Mouse (Mus musculus): ENCODE measurements around the gene Slc4a11. TPM values are rescaled to one million over a fixed set of nuclear protein-coding genes. Genes with fewer than 3 reads are reported as not detected.
A peak's percentile ranks its signal among the peaks of the same experiment; 100 is the strongest.

Gene Slc4a11
- under 1 TPM; 0.43 to 0.92 TPM for total RNA-seq (2021)
- long read RNA-seq, partial matches to known transcripts, result 0 of 3 reads
- long read RNA-seq, other reads (novel, unspliced or antisense), result 3 of 3 reads

DNA sequence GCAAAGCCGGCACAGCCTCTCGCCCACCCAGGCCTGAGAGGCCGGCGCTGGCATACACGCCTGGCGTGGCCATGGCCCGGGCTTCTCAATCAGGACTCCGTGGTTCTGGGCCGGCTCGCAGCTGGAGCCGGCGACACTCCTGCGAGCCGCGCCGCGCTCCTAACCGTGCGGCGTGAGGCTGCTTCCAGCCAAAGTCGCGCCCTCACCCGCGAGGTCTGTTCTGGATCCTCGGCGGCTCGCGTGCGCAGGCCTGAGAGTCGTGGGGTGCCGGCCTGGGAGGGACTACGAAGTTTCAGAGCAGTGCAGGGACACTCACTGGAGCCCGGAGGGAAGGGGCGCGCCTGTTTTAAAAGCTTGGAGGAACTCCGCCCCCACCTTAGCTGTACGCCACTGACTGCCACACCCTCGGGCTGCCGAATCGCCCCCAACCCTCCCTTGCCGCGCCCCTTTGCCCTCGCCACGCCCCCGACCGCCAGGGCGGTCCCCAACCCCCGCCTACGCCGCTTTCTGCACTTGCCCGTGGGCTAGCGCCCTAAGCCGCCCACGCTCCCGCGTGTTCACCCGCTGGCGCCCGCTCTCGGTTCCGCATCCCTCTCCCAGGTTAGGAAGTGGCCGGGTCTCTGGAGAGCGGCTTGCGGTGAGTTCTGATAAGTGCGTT is at the start of gene Slc4a11:
Gene Slc4a11, minus strand, starts transcription at position 367 of the 658 bp plus-strand sequence.
- DNase-seq (ENCODE audit: low spot score in 2 of 2), result peak in 1 of 2 experiments; percentile 37

DNA sequence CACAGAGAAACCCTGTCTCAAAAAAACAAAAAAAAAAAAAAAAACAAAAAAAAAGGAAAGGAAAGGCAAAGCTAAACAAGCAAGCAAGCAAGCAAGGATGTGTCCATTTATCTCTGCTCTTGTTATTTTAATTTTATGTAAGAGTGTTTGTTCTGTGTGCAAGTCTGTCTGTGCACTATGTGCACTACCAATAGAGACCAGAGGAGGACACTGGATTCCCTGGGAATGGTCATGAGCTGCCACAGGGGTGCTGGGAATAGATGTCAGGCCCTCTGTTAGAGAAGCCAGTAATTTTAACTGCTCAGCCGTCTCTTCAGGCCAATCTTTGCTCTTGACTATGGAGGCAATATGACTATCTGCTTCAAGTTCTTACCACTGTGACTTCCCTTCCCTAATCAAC is 46.3 kb upstream of the Slc4a11 start:
- DNase-seq (ENCODE audit: low spot score in 2 of 2), result no peak

DNA sequence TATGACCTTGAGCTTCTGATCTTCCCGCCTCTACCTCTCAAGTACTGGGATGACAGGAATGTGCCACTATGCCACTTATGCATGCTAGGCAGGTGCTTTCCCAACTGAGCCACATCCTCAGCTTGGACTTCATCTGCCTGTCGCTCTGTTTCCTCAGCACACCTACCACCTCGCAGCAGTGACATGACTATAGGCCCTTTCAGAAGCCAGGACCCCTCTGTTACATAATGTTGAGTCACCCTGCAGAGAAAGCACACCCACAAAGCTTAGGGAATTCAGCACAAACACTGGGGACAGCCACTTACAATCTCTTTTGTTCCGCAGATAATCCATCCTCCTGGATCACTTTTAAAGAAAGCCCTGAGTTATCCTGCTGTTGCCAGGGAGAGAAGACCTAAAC is 42.8 kb upstream of the Slc4a11 start:
- DNase-seq (ENCODE audit: low spot score in 2 of 2), result peak in 1 of 2 experiments; percentile 50

DNA sequence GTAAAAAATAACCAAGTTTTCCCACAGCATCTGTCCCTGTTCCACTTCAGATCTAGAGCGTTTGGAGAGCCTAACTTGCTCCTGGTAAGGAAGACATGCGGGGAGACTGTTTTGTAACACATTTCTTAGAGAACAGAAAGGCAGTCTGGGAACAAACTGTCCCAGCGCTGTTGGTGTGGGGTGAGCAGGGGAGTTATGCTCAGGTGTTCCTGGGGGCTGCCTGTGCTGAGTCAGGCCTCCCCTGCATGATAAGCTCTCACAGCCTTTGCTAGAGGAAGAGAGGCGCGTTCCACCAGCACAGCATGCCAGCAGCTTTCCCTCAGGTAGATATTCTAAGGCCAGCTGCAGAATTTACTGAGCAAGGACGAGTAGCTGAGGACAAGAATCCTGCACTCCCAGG is 40.7 kb upstream of the Slc4a11 start:
- peak in 1 of 2 experiments; percentile 39 for DNase-seq (ENCODE audit: low spot score in 2 of 2)

DNA sequence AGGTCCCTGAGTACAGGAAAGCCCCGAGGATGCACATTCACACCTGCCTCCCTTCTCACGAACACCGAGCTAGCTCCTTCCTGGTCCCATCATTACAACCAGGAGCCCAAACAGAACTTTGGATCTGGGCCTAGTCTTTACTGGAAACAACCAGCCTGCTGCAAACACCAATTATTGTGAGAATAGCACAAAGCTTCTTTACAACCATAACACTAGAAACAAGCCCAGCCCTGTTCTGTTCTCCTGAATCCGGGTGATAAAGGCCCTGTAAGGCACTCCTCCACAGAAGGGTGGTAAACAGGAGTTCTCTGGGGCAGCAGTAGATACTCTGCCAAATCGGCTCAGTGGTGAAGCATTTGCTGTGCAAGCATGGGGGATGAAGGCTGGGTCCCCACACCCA is 38.0 kb upstream of the Slc4a11 start:
- DNase-seq (ENCODE audit: low spot score in 2 of 2), result peak in 1 of 2 experiments; percentile 53

DNA sequence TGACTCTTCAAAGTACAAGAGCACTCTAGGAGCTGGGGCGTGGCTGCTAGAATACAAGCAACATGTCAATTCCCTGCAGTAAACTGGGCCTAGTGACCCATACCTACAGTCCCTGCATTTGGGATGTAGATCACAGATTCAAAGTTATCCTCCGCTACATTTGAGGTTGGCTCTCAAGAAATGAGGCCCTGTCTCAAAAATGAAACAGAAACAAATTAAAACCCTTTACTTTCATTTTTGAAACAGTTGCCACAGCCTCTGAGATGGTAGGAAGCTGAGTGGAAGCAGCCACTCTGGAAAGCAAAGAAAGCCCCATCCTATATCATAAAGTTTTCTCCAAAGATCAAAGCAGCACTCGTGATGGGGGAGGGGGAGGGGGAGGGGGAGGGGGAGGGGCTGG is 36.1 kb upstream of the Slc4a11 start:
- no peak for DNase-seq (ENCODE audit: low spot score in 2 of 2)

DNA sequence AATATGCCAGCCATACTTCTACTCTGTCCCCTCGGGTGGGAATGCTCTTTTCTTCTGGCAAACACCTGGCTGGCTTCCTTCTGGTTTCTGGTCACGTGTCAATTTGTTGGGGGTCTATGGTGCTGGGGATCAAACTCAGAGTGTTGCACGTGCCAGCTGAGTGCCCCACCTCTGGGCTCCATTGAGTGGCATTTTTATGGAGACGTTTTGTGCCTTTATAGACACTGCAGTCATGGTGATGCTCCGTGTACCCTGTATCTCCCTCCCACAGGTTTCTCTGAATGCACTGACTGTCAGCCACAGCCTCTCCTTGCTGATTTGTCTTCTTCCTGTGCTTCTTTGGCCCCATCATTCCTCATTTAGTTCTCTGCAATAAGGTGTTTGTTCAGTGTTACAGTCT is 34.5 kb upstream of the Slc4a11 start:
- no peak for DNase-seq (ENCODE audit: low spot score in 2 of 2)

DNA sequence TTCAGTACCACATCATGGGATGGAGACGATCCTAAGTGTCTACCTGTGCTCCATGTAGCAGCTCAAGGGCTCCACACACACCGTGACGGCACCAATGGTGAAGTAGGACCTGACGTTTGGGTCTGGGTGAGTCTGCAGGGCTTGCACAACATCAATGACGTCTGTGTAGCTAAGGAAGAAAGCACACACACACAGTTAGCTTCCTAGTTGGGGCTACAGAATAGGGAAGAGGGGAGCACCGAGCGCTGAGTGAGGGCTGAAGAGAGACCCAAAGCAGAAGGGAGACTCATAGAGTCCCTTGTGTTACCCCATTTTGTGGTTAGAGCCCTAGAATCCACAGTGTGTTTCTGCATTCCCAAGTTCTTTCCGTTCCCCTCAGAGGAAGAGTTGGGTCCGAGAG is 33.4 kb upstream of the Slc4a11 start:
- DNase-seq (ENCODE audit: low spot score in 2 of 2), result no peak

DNA sequence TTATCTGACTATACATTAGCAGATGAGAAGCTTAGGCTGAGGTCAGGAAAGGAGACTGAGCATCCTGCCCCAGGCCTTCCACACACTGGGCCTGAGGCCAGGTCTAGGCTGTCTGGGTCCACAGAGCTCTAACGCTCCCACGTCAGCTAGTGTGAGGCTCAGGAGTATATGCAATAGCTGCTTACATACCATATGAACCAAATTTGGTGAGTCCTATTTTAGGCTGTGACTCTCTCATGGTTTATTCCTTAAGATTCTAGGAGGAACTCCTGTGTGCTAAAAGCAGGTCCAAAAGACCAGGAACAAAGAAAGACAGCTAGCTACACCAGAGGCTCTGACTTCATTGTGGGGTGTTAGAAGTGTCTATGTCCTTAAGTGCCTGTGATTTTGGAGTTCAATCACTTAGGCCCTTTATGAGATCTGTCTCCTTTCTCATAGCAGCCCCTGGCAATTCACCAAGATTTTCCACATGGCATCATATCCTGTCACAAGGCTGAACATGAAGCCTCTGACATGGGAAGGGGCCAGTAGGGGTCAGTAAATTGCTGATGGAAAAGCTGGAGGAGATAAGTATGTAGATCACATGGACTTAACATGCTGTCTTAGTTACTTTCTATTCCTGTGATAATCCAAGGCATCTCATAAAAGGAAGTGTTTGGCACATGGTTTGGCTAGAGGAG is 31.7 kb upstream of the Slc4a11 start:
- DNase-seq (ENCODE audit: low spot score in 2 of 2), result no peak

DNA sequence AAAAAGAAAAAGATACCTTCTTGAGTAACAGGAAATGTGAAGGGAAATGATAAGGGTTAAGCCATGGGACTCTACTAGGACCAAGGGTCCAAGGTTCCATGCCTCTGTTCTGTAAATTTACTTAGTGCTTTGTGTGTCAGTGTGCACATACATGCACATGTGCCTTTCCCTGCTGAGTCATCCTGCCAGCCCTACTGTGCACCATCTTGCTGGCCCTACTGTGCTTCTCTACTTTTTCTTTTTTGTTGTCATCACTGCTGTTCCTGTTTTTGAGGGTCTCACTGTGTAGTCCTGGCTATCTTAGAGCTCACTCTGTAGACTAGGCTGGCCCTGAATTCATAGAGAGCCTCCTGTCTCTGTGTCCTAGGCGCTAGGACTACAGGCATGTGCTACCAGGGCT is 30.4 kb upstream of the Slc4a11 start:
- DNase-seq (ENCODE audit: low spot score in 2 of 2), result no peak

DNA sequence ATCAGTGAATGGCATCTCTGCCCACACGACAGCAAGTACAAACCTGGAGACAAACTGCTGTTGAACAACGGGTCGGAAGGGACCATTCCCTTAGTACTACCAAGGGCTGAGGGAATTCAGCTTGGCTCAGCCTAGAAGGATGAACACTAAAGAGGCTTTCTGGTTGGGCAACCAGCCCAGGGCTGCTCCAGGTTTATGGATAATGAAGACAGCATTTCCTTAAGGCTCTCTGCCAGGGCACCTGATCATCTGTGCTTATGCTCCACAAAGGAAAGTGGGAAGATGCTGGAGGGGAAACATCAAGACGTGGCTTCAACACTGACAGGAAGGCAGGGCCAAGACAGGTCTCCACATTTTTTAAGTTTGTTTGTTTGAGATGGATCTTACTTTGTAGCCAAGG is 27.1 kb upstream of the Slc4a11 start:
- no peak for DNase-seq (ENCODE audit: low spot score in 2 of 2)

DNA sequence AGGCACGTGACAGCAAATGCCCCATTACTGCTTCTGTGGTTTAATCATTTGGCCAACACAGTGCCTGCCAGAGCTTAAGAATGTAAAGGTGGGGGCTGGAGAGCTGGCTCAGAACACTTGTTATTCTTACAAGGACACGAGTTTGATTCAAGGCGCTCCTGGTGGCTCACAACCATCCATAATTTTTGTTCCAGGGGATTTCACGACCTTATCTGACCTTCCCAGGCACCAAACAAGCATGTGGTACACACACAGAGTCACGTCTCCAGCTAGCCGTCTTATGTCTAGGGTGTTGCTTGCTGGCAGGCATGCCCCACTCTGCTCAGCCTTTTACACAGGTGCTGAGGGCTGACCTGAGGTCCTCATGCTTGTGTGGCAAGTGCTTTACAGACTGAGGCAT is 20.6 kb upstream of the Slc4a11 start:
- no peak for DNase-seq (ENCODE audit: low spot score in 2 of 2)

DNA sequence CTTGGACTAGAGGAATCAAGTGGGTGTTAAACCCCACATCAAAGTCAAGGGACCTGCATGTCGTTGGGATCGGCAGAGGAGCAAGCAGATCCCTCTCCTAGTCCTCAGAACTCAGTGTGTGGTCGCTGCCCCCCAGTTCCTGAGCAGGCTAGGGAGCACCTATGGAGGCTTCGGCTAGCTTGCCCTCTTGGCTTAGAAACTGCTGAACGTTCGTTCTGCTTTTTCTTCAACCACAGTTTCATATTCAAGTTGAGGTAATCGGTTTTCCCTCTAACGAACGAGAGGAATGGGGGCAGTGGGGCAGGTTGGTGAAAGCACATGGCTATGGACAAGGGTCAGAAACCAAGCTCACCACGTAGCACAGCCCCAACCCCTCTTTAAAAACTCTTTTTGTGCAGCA is 9.7 kb upstream of the Slc4a11 start:
- DNase-seq (ENCODE audit: low spot score in 2 of 2), result no peak

DNA sequence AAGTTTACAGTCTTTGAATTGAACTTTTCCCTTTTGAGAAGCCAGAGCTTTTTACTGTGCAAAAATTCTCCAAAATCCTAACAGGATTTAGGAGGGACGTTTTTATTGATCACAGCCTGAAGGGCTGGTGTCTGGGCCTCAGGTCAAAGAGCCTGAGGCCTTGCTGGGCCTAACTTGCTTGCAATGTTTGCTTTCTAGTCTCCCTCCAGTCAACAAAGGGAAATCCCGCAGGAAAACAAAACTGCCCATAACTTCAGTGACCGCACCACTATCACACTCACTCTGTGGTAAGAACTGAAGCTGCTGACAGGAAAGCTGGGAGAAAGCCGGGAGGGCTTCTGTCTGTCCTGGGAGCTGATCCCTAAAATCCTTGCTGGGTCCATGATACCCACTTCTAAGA is 9.3 kb upstream of the Slc4a11 start:
- DNase-seq (ENCODE audit: low spot score in 2 of 2), result no peak

DNA sequence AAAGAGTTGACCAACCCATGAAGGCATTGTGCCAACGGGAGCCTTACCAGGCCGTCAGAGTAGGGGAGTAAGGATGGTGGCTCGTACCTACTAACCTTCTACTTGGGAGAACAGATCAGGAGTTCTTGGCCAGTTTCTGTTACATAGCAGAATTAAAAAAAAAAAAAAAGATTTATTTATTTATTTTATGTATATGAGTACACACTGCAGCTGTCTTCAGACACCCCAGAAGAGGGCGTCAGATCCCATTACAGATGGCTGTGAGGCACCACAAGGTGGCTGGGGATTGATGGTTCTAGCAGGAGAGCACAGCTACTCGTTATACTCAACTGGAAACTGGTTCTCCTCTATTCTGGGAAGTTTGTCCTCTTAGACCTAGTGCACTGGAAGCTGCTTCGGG is 7.9 kb upstream of the Slc4a11 start:
- DNase-seq (ENCODE audit: low spot score in 2 of 2), result no peak

DNA sequence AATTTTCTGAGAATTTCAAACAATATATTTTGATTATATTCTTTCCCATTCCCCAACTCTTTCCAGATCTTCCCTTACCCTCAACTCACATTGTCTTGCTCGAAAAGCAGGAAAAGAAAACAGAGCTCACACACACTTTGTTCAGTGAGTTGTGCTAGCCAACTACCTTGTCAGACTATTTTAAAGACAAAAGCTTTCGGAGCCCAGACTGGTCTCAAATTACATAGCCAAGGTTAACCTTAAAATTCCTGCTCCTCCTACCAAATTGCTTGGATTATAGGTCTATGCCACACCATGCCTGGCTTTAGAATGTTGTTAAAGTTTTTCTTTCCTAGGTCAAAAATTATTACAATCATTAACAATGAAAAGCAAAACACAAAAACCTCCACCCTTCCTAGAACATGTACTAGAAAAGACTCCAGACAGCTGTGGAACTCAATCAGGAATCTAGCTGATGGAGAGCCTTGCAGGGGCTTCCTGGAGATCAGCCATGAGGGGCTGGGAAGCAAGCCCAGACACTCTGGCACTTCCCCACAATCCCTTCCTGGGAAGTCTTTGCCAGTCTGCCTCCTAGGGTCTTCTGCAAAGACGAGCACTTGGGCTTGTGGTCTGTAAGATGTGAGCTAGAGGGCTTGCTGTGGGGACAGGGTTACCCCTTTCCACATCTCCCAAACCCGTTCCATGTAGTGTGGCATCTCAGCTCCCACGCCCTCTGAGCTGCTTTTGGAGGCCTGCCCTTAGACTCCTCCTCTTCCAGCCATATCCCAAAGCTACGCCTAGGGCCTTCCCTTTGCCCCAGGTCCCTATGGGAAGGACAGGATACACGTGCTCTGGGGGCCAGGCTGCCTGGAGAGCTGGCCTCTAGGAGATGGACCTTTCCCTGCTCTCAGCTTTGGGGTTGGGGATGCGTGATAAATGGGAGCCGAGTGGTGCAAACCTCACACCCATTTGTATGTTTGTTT is 7.0 kb upstream of the Slc4a11 start:
- DNase-seq (ENCODE audit: low spot score in 2 of 2), result no peak

DNA sequence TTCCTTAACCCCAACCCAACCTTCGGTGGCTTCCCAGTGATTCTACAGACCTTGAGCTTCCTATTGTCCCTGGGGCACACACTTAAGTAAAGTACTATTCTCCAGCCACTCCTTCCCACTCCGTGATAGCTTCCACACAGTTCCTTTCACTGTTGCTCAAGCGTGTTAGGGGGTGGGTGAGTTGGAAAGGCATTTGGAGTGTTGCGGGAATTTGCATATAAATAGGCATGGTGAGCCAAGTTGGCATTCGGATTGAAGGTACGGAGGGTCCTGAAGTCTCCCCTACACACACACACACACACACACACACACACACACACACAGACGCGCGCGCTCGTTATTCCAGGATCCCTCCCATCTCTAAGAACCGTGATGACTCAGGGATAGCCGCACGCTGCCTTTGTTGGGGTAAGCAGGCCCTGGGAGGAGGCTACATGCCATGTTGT is 525 bp upstream of the Slc4a11 start:
- peak in 1 of 2 experiments; percentile 18 for DNase-seq (ENCODE audit: low spot score in 2 of 2)

DNA sequence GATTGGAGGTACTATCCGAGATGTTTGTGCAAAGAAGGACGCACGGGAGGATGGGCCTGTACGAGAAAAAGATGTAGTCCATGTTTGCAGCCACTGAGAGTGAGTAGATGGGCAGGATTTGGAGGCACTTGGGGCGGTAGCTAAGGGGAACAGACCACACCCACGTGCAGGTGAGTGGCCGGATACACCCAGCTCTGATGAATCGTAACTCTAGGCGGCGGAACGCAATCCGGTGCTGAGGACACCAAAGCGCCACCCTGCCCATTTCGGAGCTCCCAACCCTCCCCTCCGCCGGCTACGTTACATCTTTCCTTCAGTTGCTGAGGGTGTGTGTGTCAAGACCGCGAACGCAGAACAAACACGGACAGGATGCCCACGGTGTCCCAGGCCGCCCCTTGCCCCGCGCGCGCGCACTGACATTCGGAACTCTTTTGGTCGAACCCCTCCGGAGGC is 593 bp downstream of the Slc4a11 start:
- DNase-seq (ENCODE audit: low spot score in 2 of 2), result no peak

DNA sequence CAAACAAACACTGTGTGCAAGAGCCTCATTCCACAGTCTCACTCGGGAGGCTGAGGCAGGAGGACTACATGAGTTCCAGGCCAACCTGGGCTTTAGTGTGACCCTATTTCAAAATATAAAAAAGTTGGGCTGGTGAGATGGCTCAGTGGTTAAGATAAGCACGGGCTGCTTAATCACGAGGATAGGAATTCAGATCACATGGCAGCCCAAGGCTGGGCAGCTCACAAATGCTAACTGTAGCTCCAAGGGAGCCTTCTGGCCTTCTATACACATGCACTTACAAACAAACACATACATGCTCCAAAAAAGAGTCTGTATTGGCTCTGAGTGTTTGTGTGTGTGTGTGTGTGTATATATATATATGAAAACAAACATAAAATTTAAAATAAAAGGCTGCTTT is 3.8 kb downstream of the Slc4a11 start:
- DNase-seq (ENCODE audit: low spot score in 2 of 2), result no peak

DNA sequence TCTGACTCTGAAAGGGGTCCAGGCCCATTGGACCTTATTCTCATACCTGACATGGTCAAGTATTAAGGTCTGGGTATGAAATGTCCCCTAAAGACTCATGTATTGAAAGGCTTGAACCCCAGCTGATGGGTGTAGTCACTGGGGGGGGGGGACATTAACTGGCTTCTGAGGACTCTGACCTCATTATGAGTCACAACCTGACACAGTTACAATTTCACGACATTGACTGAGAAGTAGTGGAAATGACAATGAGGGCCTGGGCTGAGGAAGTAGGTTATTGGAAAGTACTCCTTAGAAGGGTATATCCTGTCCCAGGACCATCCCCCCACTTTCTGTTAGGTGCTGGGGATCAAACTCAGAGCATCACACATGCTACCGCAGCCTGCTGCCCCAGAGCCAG is 8.3 kb downstream of the Slc4a11 start:
- no peak for DNase-seq (ENCODE audit: low spot score in 2 of 2)

DNA sequence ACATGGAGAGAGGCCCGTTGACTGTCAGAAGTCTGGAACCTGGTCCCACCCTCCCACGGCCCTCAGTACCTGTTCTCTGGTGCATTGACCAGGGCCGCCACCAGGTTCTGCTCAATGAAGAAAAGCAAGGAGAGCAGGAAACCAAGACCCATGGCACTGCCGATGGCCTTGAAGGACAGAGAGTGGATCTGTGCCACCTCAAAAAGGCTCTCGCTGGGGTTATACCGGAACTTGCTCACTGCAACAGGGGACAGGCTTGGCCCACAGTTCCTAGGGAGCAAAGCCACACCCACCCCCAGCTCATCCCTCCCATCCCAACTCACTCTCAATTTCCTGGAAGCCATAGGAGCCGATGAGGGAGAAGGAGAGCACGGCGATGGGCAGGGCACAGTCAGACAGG is 11.9 kb downstream of the Slc4a11 start:
- no peak for DNase-seq (ENCODE audit: low spot score in 2 of 2)

DNA sequence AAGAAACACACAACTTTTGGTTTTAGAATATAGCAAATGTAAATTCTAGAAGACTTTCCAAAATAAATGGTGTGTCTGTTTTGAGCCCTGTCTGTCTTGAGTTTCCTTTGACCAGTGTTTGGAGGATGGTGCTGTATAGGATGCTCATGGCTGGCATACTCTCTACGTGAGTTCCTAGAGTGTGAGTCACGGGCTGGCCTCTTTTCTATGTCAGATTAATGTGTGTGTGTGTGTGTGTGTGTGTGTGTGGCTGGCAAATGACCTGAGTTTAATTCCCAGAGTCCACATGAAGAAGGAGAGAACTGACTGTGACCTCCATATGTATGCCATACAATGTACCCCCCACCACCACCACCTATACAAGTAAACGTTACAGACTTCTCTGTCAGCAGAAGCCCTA is 15.8 kb downstream of the Slc4a11 start:
- DNase-seq (ENCODE audit: low spot score in 2 of 2), result no peak

Data from layer of hippocampus, adult 18-20 months (tissue).